Mouse (Mus musculus) testis, postnatal 14 days (tissue): ENCODE results near the gene Exoc4.

Source experiments
- DNase-seq: peaks from one replicate; pipeline ENCODE4 v3.0.0; 2021; ENCODE audit warnings: low spot score

Exoc4 gene

DNA sequence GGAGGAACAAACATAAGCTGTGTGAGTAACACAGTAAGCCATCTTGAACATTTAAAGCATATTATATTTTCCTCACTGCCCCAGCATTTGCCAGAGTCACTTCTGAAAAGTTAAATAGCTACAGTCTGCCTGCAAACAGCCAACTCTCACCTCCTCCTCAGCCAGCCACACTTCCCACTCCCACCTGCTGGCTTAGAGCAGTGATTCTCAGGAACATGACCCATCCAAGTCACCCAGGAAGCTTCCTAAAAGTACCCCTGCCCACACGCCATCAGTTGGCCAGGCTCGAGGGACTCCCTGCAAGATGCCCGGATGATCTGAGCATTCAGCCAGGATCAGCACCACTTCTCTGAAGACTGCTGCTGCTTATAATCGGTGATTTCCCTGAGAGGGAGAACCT is 514.4 kb downstream of the Exoc4 start:
- no peak for DNase-seq

DNA sequence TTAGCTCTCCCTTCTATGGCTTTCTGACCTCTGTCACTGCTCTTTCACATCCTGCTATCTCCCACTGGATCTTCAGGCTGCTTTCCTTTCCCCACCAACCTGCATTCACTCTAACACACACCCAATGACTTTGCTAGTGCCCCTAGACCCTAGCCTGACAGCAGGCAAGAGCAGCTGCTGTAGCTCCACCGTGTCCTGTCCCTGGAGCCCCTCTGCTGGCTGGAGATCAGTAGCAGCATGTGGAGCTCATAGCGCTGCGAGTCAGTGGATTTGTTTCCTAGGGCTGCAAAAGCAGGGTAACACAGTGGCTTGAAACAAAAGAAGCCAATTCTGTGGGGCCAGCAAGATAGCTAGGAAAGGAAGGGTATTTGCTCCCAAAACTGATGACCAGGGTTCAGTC is 515.1 kb downstream of the Exoc4 start:
- no peak for DNase-seq

GRCm38 (mm10) chr6:33769251-33769650 is 520.4 kb downstream of the Exoc4 start:
- DNase-seq: no peak

DNA sequence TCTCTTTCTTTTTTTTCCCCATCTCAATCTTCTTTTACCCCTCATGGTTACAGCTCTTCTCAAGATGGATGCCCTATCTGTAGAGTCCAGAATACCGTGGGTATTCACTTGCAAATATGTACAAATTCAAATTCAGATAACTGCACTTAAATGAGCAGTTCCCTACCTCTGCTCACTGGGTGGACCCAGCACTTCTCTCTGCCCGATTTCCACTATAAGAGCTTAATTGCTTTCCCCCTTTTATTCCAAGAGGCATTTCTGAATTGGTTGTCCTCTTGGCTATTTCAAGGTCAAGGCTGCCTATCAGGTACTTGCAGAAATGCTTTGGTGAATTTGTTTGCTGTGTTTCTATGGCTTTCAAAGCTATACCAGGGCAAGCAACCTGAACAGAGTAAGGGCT is 521.1 kb downstream of the Exoc4 start:
- no peak for DNase-seq

DNA sequence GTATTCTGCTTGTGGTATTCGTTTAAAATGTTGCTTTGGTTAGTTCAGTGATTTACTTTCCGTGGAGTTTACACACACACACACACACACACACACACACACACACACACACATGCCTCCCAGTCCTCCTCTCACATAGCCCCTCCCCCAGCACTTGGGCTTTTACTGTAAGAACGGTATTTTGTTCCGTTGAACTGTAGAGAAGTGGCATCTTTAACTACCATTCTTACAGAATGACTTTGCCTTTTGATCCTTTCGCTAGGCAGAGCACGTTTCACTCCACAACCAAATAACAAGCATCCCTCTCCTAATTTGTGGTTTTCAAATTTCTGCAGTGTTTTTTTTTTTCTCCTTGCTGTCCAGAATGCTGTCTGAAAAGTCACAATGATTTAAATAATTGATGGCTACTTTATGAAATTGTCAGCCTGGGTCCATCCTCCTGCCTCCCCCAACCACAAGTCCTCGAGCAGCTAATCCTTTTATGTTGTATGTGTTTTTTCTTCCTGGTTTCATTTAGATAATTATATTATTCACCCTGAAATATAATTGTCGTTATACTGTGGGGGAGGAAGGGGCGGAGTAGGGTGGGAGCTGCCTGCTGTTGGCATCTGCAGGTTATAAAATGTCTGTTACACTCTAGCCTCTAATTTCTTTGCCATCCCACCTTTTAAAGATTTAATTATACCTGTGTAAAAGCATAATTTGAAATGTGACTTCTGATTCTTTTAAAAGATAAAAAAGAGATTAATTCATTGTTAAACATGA is 523.8 kb downstream of the Exoc4 start:
- DNase-seq: no peak

DNA sequence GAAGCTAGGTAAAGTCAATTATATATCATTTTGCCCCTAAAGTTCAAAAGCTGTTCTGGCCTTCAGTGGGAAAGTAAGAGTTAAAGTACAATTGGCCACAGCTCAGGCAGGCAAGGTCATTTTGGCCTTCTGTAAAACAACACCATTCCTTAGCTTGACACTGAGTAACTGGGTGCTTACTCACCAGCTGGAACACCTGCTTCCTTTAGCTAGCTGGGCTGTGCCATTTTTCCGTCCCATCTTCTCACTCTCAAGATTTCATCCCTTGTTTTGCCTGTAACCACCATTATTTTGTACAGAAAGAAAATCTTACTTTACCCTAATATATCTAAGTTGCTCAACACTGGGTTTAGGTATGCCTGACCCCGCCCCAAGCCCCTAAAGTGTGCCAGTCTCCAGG is 543.7 kb downstream of the Exoc4 start:
- no peak for DNase-seq

- DNase-seq: no peak
Observed at GRCm38 (mm10) chr6:33801254-33801653, 552.4 kb downstream of the Exoc4 start.

DNA sequence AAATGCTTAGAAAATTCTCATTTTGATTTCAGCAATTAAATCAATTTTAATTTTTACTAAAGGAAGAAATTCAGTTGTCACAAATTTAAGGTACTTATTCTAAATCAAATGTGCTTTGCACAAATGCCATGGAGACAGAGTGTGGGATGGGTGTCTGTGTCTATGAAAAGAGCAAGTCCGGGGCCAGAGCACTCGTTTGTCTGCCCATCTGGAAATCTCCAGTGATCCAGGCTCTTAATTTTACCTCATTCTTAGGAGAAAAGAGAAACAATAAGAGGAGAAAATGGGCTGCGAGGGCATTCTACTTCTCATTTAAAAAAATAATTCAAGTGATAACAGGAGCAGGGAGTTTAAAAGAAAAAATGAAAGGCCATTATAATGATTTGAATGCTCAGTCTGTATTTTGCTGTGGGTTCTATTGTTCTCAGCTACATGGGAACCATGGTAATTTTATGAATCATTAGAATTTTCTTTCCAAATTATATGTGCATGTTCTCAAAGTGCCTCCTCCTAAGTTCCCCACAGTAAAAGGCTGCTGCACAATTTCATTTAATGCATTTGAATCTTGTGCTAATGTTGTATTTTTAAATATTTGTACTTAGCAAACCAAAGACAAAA is 554.7 kb downstream of the Exoc4 start:
- no peak for DNase-seq

DNA sequence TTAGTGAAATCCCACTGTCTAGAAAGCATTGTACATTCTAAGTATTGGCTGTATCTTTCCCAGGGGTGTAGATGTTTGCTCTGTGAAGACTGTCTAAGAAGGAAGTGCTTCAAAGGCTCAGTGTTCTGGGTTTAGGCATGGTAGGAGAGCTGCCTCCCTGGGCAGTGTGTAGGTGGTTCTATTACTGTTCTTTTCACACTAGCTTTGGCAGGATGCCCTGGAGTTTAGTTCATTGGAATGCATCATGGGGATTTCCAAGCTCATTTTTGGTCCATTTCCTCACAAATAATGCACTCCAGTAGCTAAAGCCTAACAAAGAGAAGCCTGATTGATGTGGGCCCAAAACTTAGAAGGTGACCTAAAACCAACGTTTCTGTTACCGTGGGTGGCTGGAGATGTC is 555.9 kb downstream of the Exoc4 start:
- DNase-seq: no peak

DNA sequence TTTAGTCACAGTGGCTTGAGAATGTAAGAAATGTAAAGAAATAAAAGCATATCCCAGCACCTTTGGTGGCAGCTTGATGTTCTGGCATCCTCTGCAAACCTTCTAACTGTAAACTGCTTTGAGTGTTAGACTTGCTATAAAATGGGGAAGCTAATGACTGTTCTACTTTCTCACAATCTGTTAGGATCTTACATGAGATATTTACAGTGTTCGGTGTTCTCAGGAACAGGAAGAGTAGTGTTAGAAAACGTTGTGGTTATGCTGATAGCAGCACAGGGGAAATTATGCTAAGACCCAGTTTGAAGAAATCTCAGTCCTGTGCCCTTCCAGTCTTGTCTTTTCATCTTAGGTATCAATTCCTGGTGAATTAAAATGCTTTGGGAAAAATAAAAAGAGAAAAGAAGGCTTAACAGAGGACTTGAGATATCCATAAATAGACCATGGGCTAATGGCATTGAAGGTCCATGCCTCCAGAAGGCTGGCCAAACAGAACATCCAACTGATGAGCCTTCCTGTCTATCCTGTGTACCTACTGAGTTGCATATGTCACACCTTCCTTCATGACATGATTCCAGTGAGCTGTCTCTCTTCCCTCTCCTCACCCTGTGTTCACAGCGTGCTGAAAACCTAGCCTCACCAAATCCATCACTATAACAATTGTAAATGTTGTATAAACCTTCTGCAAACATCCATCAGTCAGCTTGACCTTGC is 557.3 kb downstream of the Exoc4 start:
- DNase-seq: no peak

- no peak for DNase-seq
Observed at GRCm38 (mm10) chr6:33814386-33814785, 565.5 kb downstream of the Exoc4 start.

DNA sequence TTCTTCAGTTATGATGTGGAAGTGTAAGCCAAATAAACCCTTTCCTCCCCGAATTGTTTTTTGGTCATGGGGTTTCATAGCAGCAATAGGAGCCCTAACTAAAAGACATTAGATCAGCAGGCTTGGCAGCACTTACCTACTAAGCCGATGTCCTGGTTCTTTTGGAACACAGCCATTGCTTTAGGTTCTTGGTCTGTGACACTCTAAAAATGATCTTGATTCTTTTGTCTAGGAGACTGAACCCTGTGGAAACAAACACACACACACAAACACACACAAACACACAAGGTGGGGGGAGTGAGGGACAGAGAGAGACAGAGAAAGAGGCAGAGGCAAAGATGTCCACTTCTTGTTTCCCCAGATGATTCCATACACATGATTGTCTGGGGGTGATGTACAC is 574.3 kb downstream of the Exoc4 start:
- DNase-seq: no peak

- DNase-seq: no peak
Observed at GRCm38 (mm10) chr6:33823777-33824302, 575.0 kb downstream of the Exoc4 start.

DNA sequence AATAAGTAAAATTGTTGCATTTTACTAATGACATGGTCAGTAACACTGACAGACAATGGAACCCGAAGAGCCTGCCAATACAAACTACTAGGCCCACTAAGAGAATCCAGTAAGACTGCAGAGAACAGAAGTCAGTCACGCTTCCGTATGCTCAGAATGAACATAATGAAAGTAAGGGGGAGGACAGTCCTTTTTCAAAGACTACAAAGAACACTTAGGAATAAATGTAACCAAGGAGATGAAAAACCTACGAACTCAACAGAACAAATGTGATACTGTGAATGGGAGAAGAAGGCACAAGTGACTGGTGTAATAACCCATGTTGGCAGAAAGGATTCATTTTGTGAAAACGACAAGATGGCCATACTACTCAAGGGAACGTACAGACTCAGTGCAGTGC is 579.6 kb downstream of the Exoc4 start:
- no peak for DNase-seq

- DNase-seq: no peak
Observed at GRCm38 (mm10) chr6:33829261-33829660, 580.4 kb downstream of the Exoc4 start.

- DNase-seq: no peak
Observed at GRCm38 (mm10) chr6:33831276-33831675, 582.4 kb downstream of the Exoc4 start.

DNA sequence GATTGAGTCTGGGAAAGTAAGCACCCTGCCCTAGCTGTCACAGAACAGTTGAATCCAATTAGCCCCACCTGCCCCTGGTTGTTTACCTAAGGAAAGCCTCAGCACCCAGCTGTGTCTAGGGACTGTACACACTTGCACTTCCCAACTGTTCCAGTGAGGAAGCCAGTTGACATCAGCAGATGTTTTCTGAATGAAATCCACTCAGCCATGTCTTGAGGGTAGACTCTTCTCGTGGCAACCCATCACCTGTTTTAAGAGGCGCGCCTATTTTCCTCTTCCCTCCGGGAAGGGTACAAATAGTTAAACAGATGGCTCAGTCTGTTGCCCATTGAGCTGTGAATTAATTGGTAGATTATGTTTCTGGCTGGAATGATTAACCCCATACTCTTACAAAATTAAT is 584.1 kb downstream of the Exoc4 start:
- no peak for DNase-seq

DNA sequence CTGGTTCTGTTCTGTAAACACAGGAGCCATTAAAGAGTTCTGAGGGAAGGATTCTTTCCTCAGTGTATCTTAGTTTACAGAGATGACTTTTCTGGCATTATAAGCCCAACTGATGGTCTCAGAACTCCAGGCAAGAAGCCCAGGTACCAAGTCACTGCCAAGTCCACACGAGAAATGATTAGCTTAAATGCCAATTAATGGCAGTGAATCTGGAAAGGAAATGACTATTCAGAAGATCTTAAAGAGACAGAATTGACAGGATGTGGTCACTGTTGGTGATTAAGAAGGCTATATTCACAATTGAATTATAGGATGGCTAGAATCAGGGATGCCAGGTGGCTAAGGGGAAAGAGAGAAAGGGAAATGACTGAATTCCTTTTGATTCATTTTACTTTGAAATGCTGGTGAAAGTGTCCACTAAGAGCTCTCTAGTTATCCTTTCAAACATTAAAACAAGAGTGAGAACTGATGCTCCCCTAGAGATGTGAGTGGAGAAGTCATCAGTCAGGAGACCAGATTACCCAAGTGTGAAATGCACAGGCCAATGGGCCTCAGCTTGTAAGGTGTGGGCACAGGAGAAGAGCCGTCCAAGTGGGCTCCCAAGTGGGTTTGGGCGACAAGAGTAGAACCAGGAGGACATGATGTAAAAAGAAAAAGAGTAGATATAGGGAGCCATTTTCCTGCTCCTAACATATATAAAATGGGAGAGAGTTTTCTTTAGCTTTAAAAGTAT is 587.3 kb downstream of the Exoc4 start:
- no peak for DNase-seq

DNA sequence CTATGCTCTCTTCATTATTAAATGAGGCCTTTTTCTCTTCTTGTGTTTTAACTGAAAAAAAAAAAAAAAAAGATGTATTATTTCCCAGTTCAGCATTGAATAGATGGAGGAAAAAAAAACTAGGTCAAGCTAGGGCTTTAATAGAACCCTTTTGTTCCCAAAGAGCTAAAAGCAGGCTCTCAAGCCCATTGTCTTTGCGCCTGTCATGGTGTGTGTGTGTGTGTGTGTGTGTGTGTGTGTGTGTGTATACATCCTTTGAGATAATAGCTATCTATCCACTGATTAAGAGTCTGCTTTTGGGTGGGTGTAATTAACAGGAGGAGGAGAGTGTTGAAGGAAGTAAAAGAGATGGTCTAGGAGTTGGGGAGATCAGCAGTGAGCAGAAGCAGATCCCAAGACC is 594.0 kb downstream of the Exoc4 start:
- no peak for DNase-seq

- DNase-seq: no peak
Observed at GRCm38 (mm10) chr6:33859049-33859448, 610.2 kb downstream of the Exoc4 start.

- DNase-seq: no peak
Observed at GRCm38 (mm10) chr6:33865752-33866151, 616.9 kb downstream of the Exoc4 start.

DNA sequence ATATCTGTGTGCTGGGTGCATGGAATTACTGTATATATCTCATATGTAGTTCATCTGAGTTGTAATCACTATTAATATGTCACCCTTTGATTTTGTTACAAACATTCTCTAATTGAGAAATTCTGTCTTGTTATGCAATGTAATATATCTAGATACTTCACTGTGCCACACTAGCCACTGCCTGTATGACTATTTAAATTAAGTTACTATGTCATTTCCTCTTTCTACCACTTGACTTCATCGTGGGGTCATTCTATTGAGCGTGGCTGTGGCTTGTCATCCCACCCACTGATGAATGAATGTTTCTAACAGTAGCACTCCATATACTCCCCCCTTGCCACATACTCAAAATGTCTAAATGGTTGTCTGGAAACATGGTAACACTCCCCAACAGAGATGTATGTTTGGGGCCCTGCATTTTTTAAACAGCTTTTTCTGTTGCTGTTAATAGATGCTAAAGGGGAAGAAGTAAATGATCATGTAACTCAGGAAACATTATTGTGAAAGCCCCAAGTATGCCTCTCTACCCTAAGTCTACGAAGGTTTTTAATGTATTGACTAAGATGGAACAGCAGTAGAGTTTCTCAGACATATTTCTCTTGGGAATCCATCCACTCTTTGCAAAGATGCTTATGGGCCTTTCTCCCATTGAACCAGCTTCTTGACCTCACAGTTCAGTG is 618.2 kb downstream of the Exoc4 start:
- DNase-seq: no peak
